Mouse (Mus musculus) WW6 (cell line): ENCODE data around the gene Pym1.

ENCODE experiments used
- DNase-seq: peaks from one replicate; pipeline ENCODE4 v3.0.0-alpha.2; 2013; ENCODE audit warnings: low read depth, low spot score

The Pym1 gene

DNA sequence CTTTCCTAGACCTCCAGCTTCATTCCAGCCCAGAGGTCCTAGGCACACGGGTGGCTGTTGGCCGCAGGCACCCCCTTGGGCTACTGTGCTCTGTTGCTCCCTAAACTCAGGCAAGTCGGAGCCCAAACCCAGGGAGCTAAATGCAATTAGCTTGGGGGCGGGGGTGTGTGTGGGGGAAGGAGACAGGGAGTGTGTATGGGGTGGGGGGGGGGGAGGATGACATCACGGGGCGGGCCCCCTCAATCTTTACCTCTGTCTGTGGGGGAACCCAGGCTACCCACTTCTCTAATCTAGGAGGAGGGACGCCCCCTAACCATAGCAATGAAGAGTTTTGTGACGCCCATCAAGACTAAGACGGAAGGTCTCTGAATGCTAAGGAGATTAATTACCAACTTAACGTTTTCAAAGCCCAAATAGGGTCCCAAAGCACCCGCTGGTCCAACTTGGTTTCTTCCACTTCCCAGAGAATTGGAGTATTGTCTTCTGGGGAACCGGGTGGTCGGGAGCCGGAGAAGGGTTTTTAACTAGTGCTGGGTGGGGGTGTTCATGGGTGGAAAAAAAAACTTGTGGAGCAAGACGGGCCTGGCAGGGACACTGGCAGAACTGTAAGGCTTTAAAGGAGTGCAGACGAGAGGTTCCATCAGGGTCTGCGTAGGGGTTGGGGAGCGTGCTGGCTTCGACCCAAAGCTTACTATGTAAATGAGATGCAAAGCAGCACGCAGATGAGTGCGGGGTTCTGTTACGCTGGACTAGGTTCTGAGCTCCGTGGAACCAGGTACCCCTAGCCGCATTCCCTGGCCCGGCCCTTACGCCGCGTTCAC, 56.8 kb downstream of the Pym1 start, which contains the start of gene Tmem198b:
Tmem198b (minus strand) TSS at position 100 of the 821 bp plus-strand sequence.
- peak; percentile 38 for DNase-seq

DNA sequence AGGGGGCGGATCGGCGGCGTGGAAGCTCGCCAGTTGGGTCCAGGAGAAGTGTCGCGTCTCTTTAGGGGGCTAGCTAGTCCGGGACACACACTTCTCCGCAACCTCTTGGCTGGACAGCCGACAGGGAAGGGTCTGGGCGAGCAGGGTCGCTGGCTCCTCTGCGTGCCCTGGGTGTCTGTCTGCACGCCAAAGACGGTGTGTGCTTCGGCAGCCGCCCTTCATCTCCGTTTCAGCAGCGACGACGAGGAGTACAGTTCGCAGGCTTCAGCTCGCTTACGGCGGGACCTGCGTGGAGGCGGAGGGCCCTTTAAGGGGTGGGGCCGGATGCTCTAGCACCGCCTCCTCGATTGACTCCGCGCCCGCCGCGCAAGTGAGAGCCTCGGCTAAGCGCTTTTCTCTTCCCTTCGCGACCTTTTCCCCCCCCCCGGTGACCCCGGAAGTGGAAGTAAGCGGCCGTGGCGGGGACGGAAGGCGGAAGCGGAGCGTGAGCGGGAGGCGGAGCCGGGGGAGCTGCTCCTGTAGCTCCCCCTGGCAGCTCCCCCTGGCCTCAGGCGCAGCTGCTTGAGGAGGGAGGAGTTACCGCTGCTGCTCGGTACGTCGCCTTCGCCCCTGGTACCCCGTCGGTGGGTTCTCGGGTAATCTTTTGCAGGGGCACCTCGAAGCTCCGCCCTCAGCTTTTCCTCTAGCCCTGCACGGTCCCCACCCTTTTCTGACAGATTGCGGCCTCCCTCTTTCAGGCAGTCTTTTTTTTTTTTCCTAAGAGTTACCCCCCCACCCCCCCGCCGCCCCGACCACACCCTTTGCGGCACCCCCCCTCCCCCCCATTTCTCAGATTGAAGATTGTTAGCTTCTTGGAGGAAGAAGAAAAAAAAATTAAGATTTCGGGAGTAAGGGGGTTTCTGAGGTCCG, 57.7 kb downstream of the Pym1 start:
- peak; percentile 89 for DNase-seq

DNA sequence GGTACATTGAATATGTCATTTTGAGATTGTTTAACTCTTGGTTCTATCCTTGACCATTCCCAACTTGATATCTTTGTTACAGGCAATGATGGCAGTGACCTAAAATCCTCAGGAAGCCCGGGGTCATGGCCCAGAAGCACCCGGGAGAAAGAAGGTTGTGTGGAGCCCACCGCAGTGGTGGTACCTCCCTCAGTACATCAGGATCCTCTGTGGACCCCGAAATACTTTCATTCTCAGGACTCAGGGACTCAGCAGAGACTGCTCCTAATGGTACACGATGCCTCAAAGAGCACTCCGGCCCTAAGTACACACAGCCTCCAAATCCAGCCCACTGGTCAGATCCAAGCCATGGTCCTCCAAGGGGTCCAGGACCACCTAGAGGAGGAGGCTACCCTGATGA, 58.4 kb downstream of the Pym1 start:
- no peak for DNase-seq

DNA sequence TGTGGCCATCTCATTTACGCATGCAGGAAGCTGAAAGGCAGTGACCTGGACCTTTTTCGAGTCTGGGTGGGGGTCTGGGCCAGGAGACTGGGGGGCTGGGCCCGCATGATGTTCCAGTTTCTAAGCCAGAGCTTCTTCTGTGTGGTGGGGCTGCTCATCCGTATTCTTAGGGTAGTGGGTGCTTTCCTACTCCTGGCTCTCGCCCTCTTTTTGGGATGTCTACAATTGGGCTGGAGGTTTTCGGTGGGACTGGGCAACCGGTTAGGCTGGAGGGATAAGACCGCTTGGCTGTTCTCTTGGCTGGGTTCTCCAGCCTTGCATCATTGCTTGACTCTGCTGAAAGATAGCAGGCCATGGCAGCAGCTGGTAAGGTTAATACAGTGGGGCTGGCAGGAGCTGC, 59.3 kb downstream of the Pym1 start:
- no peak for DNase-seq
